Mouse (Mus musculus): ENCODE measurements around the gene Rasgef1b. TPM values are rescaled to one million over a fixed set of nuclear protein-coding genes. Genes with fewer than 3 reads are reported as not detected.

The Rasgef1b gene
- polyA plus RNA-seq, 1 experiment from 2014 or later, result 8.5 TPM

DNA sequence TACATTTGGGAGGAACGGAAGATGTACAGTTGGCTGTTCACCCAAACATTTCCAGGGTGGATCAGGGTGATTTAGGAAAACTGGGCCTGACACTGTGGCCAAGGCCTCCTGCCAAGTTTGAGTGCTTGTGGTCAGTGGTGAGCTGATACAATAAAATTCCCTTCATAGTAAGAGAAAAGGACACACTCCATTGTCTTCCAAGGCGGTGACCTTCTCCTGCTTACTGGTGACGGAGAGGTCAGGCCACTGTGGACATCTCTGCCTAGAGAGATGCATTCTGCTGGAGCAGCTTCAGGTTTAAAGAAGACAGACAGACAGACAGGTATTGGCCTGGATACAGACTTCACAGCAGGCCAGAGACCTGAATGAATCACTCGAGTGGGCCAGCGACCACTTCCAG, 340.7 kb downstream of the Rasgef1b start:
- peaks cover 3% of the 10 kb centered on the region for H3K27me3 ChIP-seq
- H3K4me1 ChIP-seq, result peaks cover 5% of the 10 kb centered on the region

DNA sequence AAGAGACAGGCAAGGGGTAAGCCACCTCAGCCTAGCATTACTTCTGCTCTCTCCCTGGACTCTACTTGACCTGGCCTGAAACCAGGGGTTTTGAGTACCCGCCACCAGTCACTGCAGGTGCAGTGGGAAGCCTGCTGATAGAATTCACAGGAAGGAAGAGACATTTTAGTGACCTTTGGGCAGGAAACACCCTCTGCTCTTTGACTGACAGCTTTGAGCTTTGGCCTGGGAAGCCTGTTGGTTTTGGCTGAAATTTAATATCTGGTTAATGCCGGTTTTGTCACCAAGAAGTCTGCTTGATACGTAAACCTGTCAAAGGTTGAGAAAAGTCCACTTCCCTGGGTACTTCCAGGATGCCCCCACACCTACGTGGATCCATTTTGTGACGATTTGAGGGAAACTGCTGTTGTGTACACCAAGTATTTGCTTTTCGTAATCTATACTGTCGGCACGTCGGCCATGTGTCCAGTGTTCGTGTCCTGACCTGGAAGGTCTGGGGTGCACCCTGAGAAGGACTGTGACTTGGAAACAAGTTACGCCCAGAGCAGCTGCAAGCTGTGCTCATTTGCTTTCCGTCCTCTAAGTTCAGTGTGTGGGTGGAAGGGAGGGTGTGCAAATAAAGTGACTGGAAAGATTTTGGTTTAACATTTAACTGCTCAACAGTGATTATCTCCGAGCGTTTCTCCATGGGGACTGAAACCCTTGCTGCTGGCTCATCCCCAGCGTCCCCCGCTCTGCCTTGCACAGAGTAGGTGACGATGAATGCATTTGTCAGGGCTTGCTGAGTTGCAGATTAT, 341.5 kb downstream of the Rasgef1b start:
- no peaks in the 10 kb centered on the region for H3K9me3 ChIP-seq
- ATAC-seq (ENCODE audit: insufficient number of reproducible peaks, insufficient read depth, low FRiP score, low TSS enrichment, low read depth), result no peak
- WGBS, result 71% methylated on average over 17 of the region's 17 CpGs
- no peak overlapping the region for H3K9ac ChIP-seq
- H3K4me3 ChIP-seq, result no peak overlapping the region
- H3K4me1 ChIP-seq, result peaks cover 5% of the 10 kb centered on the region
- peaks cover 3% of the 10 kb centered on the region for H3K27me3 ChIP-seq
- no peak overlapping the region for H3K27ac ChIP-seq
- H3K36me3 ChIP-seq, result no peaks in the 10 kb centered on the region
- no peak overlapping the region for H3K4me2 ChIP-seq

More for the DNA sequence above, 340.7 kb downstream of the Rasgef1b start:
- no peak overlapping the region for H3K27ac ChIP-seq
- no peak overlapping the region for H3K4me3 ChIP-seq
- no peak overlapping the region for H3K4me2 ChIP-seq
- 85% methylated on average over 5 of the region's 5 CpGs for WGBS
- H3K9me3 ChIP-seq, result no peaks in the 10 kb centered on the region
- no peak overlapping the region for H3K9ac ChIP-seq
- ATAC-seq (ENCODE audit: insufficient number of reproducible peaks, insufficient read depth, low FRiP score, low TSS enrichment, low read depth), result no peak
- no peaks in the 10 kb centered on the region for H3K36me3 ChIP-seq

DNA sequence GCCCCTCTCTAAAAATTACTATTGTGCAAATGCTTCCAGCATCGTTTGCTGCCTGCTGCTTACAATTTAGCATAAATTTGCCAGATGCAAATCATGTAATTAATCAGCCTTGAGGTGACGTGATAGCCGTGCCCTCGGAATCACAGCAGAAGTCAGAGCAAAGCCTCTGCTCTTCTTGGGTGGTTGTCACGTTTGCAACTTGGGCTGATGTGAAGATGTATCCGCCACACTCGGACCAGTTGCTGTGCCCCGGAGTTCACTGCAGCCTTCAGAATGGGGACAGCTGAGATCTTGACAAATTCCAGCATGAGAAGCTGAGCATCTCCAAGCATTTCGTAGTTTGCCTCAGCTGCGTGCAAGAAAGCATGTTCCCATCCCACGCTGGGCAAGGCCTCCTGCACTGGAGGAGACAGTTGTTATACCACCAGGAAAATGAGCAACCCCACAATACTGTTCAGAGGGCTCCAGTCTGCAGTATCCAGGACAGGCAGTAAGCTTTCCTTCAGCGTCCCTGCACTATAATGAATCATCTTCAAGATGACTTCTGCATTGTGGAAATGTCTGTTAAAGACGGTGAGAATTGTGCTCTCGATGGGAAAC, 342.5 kb downstream of the Rasgef1b start:
- ATAC-seq (ENCODE audit: insufficient number of reproducible peaks, insufficient read depth, low FRiP score, low TSS enrichment, low read depth), result no peak
- 62% methylated on average over 14 of the region's 14 CpGs for WGBS

DNA sequence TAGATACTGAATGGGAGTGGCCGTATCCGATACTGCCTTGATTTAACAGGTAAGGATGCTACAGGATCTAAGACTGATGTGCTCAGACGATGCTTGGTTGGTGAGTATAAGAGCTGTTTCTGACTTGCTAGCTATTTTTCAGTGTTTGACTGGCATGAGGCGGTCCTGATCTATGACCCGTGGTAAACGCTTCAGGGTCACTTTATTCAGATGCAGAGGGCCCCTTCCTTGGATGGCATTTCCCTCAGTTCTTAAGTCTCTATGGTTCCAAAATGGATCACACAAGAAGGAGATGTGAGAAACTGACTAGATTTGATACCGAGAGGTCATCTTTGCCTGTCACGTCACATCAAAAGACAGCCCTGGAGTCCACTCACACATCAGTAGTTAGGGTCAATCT, 343.1 kb downstream of the Rasgef1b start:
- no peak overlapping the region for H3K4me2 ChIP-seq
- peaks cover 5% of the 10 kb centered on the region for H3K4me1 ChIP-seq
- H3K4me3 ChIP-seq, result no peak overlapping the region
- H3K36me3 ChIP-seq, result no peaks in the 10 kb centered on the region
- H3K27ac ChIP-seq, result no peak overlapping the region
- 60% methylated on average over 8 of the region's 8 CpGs for WGBS
- H3K9me3 ChIP-seq, result no peaks in the 10 kb centered on the region
- H3K9ac ChIP-seq, result no peak overlapping the region
- peaks cover 3% of the 10 kb centered on the region for H3K27me3 ChIP-seq
- ATAC-seq (ENCODE audit: insufficient number of reproducible peaks, insufficient read depth, low FRiP score, low TSS enrichment, low read depth), result no peak

More for the DNA sequence above, 342.5 kb downstream of the Rasgef1b start:
- Histone ChIP-seq H3K27ac (no peak overlapping the region), H3K4me3 (no peak overlapping the region), H3K36me3 (no peaks in the 10 kb centered on the region), H3K4me1 (peaks cover 5% of the 10 kb centered on the region), H3K4me2 (no peak overlapping the region), H3K27me3 (peaks cover 3% of the 10 kb centered on the region), H3K9ac (no peak overlapping the region), H3K9me3 (no peaks in the 10 kb centered on the region)

DNA sequence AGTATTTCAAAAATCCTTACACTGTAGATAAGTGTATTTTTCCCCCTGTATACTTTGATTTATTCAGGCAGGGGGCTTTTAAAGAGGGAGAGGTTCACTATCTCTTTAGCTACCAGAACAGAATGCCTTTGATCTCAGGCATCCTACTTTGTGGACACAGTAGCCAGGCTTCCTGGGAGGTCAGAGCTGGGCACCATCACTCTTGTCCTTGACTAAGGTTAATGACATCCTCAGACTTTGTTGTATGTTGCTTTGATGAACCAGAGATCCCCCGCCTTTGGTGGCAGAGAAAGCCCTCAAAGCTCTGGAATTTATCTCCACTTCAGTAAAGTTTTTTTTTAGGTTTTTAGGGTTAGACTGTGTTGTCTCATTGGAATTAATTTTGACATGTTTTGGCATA, 343.8 kb downstream of the Rasgef1b start:
- Histone ChIP-seq H3K9ac (no peak overlapping the region), H3K36me3 (no peaks in the 10 kb centered on the region), H3K27ac (no peak overlapping the region), H3K4me3 (no peak overlapping the region), H3K27me3 (peaks cover 3% of the 10 kb centered on the region), H3K4me1 (peaks cover 5% of the 10 kb centered on the region), H3K9me3 (no peaks in the 10 kb centered on the region), H3K4me2 (no peak overlapping the region)
- no peak for ATAC-seq (ENCODE audit: insufficient number of reproducible peaks, insufficient read depth, low FRiP score, low TSS enrichment, low read depth)
- 68% methylated on average over 1 of the region's 1 CpGs for WGBS

DNA sequence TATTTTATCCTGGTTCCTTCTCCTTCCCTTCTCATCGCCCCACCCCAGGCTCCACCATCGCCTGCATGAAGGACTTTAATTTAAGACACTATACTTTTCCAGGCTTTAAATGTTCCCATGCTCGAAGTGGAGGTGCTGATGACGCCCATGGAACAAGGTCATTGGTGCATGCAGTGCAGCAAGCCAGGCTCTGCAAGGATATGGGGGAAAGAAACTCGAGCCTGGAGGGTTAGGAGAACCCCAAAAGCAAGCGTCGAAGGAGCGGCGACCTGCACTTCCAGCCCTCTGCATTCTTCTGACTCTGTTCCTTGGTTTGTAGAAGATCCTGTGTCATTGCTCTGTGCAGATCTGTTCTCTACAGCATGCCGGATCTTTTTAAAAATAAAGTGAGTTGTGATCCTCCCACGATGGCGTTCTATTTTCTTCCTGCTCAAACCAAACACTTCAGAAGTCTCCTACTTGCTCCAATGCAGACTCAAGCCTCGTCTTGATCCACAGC, 345.0 kb downstream of the Rasgef1b start:
- H3K4me1 ChIP-seq, result peaks cover 7% of the 10 kb centered on the region
- no peak overlapping the region for H3K27ac ChIP-seq
- H3K4me3 ChIP-seq, result no peak overlapping the region
- H3K9me3 ChIP-seq, result no peaks in the 10 kb centered on the region
- peaks cover 3% of the 10 kb centered on the region for H3K27me3 ChIP-seq
- WGBS, result 76% methylated on average over 13 of the region's 13 CpGs
- H3K4me2 ChIP-seq, result no peak overlapping the region
- H3K9ac ChIP-seq, result no peak overlapping the region
- no peak for ATAC-seq (ENCODE audit: insufficient number of reproducible peaks, insufficient read depth, low FRiP score, low TSS enrichment, low read depth)
- no peaks in the 10 kb centered on the region for H3K36me3 ChIP-seq

DNA sequence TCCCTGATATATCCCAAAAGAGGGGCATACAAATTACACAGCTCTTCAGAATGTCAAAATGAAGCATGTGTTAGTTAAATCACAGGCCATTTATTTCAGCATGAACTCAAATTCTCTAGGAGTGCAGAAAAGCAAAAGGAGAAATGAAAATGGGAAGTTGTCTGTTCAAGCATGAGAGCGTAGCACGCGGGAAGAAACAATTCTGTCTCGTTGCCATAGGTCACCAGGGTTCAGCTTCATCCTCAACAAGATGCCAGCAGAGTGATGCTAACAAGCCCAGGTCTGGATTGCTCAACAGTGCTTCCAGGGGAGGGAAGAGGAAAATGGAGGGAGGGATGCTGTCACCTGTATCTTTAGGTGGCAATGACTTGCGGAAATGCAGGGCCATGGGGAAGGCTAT, 346.1 kb downstream of the Rasgef1b start:
- no peaks in the 10 kb centered on the region for H3K9me3 ChIP-seq
- no peak overlapping the region for H3K9ac ChIP-seq
- H3K27me3 ChIP-seq, result no peaks in the 10 kb centered on the region; the same call in 1 of the 2 replicates
- H3K4me1 ChIP-seq, result peaks cover 8% of the 10 kb centered on the region
- H3K36me3 ChIP-seq, result no peaks in the 10 kb centered on the region
- H3K27ac ChIP-seq, result no peak overlapping the region
- no peak overlapping the region for H3K4me3 ChIP-seq
- no peak for ATAC-seq (ENCODE audit: insufficient number of reproducible peaks, insufficient read depth, low FRiP score, low TSS enrichment, low read depth)
- H3K4me2 ChIP-seq, result no peak overlapping the region
- WGBS, result 75% methylated on average over 5 of the region's 5 CpGs

DNA sequence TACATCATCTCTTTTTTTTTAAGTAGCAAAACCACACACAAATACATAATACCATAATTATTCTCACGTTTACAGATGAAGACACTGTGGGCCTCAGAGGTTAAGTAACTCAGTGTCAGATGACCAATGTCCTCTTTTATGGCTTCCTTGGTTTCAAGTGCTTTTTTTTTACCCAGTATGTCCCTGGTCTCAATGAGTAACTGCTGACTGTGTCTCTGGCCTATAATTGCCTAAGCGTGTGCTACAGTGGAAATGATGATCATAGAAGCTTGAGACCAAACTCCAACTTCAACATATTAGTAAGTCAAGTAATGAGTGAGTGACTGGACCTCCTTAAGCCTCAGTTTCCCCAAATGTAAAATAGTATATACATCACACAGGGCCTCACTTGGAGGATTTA, 347.2 kb downstream of the Rasgef1b start:
- Histone ChIP-seq H3K9me3 (no peaks in the 10 kb centered on the region), H3K36me3 (no peaks in the 10 kb centered on the region), H3K27me3 (no peaks in the 10 kb centered on the region), H3K9ac (no peak overlapping the region), H3K4me3 (no peak overlapping the region), H3K4me1 (0 out of 2 replicates have a peak, but pooled peaks cover 3% of the 10 kb centered on the region), H3K27ac (no peak overlapping the region), H3K4me2 (no peak overlapping the region)
- 68% methylated on average over 2 of the region's 2 CpGs for WGBS
- no peak for ATAC-seq (ENCODE audit: insufficient number of reproducible peaks, insufficient read depth, low FRiP score, low TSS enrichment, low read depth)

DNA sequence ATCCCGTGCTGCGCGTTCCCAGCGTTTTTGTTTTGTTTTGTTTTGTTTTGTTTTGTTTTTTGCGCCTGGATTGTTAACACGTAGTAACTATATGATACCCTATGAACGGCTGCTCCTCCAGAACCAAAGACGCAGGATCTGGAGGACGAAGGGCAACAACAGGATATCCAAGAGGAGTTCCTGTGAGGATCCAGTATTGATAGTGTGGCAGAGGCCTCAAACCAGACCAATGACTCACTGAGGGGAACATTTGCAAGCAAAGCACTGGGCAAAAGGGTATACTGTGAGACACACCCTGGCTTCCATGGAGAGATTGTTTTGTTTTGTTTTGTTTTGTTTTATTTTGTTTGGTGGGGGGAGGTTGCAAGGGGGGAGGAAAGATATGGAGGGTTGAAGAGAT, 348.0 kb downstream of the Rasgef1b start:
- no peak for ATAC-seq (ENCODE audit: insufficient number of reproducible peaks, insufficient read depth, low FRiP score, low TSS enrichment, low read depth)
- H3K9ac ChIP-seq, result no peak overlapping the region
- no peak overlapping the region for H3K4me2 ChIP-seq
- no peaks in the 10 kb centered on the region for H3K36me3 ChIP-seq
- H3K9me3 ChIP-seq, result no peaks in the 10 kb centered on the region
- no peak overlapping the region for H3K27ac ChIP-seq
- H3K4me1 ChIP-seq, result 0 out of 2 replicates have a peak, but pooled peaks cover 3% of the 10 kb centered on the region
- no peak overlapping the region for H3K4me3 ChIP-seq
- 92% methylated on average over 9 of the region's 9 CpGs for WGBS
- no peaks in the 10 kb centered on the region for H3K27me3 ChIP-seq

DNA sequence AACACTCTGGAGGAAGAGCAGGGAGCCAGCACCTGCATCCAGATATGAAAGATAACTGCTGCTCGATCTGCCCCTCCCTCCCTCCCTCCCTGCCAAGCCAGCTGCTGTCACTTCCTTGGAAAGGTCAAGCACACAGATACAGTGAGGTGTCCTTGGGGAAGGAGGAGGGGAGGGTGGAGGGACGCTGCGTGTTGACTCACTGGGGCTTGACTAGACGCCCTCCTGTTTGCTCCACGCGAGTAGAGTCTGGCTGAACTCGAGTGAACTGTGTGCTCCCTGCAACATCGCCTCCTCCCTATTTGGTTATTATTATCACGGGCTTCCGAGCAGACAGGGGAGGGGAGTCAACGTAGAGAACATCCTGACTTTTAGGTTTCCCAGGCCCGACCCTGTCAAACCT, 348.7 kb downstream of the Rasgef1b start:
- 41% methylated on average over 12 of the region's 12 CpGs for WGBS
- no peak overlapping the region for H3K27ac ChIP-seq
- no peaks in the 10 kb centered on the region for H3K36me3 ChIP-seq
- no peak overlapping the region for H3K4me2 ChIP-seq
- H3K9ac ChIP-seq, result no peak overlapping the region
- H3K27me3 ChIP-seq, result no peaks in the 10 kb centered on the region
- no peak for ATAC-seq (ENCODE audit: insufficient number of reproducible peaks, insufficient read depth, low FRiP score, low TSS enrichment, low read depth)
- no peak overlapping the region for H3K4me3 ChIP-seq
- no peaks in the 10 kb centered on the region for H3K9me3 ChIP-seq
- H3K4me1 ChIP-seq, result 0 out of 2 replicates have a peak, but pooled peaks cover 3% of the 10 kb centered on the region

DNA sequence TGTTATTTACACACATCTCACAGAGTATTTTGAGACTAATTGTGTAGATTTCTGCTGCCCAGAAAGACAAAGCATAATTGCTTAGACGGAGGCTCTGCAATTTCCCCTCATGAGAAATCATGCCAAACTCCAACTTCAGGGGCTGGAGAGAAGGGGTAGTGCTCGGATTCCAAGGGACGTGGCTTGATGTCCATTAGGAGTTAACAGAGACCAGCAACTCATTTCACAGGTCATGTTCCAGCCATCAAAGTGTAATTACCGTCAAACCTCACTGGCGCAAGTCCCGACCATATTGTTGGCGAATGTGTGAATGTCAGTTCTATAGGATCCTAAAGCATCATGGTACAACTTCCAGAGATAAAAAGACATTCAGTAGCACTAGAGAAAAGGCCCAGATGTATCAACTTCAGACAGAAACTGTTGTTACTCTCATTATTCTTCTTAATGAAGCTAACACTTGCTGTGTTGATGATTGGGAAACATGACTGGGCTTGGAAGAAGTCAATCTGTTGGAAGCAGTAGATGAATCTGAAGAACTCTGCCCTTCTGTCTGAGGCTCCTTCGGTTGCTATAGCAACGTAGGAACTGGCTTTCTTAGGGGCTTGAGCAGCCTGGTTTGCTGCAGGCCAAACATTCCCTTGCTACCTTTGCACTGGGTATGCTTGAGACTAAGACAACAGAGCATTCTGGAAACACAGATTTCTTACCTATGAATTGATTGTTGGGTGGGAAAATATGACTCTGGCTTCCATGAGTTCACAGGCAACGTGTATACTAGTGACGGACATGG, 350.2 kb downstream of the Rasgef1b start:
- no peaks in the 10 kb centered on the region for H3K27me3 ChIP-seq
- H3K36me3 ChIP-seq, result no peaks in the 10 kb centered on the region
- no peak for ATAC-seq (ENCODE audit: insufficient number of reproducible peaks, insufficient read depth, low FRiP score, low TSS enrichment, low read depth)
- H3K9ac ChIP-seq, result no peak overlapping the region
- H3K9me3 ChIP-seq, result no peaks in the 10 kb centered on the region
- 60% methylated on average over 11 of the region's 11 CpGs for WGBS
- no peak overlapping the region for H3K27ac ChIP-seq
- H3K4me1 ChIP-seq, result 0 out of 2 replicates have a peak, but pooled peaks cover 3% of the 10 kb centered on the region
- no peak overlapping the region for H3K4me3 ChIP-seq
- no peak overlapping the region for H3K4me2 ChIP-seq
